In genomic region chr7:30300914-30301313, GRCm38 (mm10) we compare ENCODE assay signal across 7 mouse cellular contexts. TPM values are rescaled to one million over a fixed set of nuclear protein-coding genes. Genes with fewer than 3 reads are reported as not detected.
DNase-seq lines count a peak whose midpoint lies in the region; TF ChIP-seq lines count a peak whose summit lies in the region.

No protein-coding gene starts in this region.

- TF ChIP-seq EP300 in ES-Bruce4 (IDR thresholded peaks at IDR 0.05; ENCODE audit: insufficient read depth, low read depth, low read length) = no peak

- H3K4me1 ChIP-seq in ES-Bruce4 (ENCODE audit: control insufficient read depth, insufficient read depth, low read length) = no peaks in the 10 kb centered on the region
- H3K4me1 ChIP-seq in bone marrow macrophage, adult 2 months (ENCODE audit: control insufficient read depth, insufficient read depth, low read length) = no peaks in the 10 kb centered on the region

- peak; percentile 82 for TF ChIP-seq CTCF in layer of hippocampus, adult 2 months (conservative IDR thresholded peaks at IDR 0.05)
- TF ChIP-seq CTCF in ES-Bruce4 (IDR thresholded peaks at IDR 0.05; ENCODE audit: low read depth, low read length) = peak; percentile 68
- peak; percentile 70 for TF ChIP-seq CTCF in bone marrow macrophage, adult 2 months (IDR thresholded peaks at IDR 0.05; ENCODE audit: low read depth, low read length)

- no peak overlapping the region for H3K27ac ChIP-seq in layer of hippocampus, adult 2 months
- no peak overlapping the region for H3K27ac ChIP-seq in ES-Bruce4 (ENCODE audit: insufficient read depth, low read length)
- H3K27ac ChIP-seq in bone marrow macrophage, adult 2 months (ENCODE audit: insufficient read depth, low read depth, low read length) = no peak overlapping the region

- no peaks in the 10 kb centered on the region for H3K9me3 ChIP-seq in ES-Bruce4 (replicated peaks; ENCODE audit: control insufficient read depth, insufficient read depth, low read length, poor library complexity, severe bottlenecking)

- no peaks in the 10 kb centered on the region for H3K27me3 ChIP-seq in ES-Bruce4 (ENCODE audit: control insufficient read depth, insufficient read depth, low read length, poor library complexity, severe bottlenecking)

- no peak for TF ChIP-seq POLR2A in ES-Bruce4 (IDR thresholded peaks at IDR 0.05; ENCODE audit: insufficient read depth, low read length)
- no peak for TF ChIP-seq POLR2A in bone marrow macrophage, adult 2 months (IDR thresholded peaks at IDR 0.05; ENCODE audit: borderline replicate concordance, low read depth, low read length)

- H3K9ac ChIP-seq in ES-Bruce4 (ENCODE audit: low read depth, poor library complexity, severe bottlenecking) = no peak overlapping the region

- no peak overlapping the region for H3K4me3 ChIP-seq in layer of hippocampus, adult 2 months
- H3K4me3 ChIP-seq in ES-Bruce4 (ENCODE audit: low read depth, low read length) = no peak overlapping the region
- H3K4me3 ChIP-seq in bone marrow macrophage, adult 2 months (ENCODE audit: insufficient read depth, low read length) = no peak overlapping the region

- H3K36me3 ChIP-seq in ES-Bruce4 (ENCODE audit: control insufficient read depth, insufficient read depth, low read length, poor library complexity, severe bottlenecking) = no peaks in the 10 kb centered on the region

- DNase-seq in layer of hippocampus, adult 2 months (ENCODE audit: low spot score in 2 of 2) = no peak
- DNase-seq in layer of hippocampus, adult 9-11 months = no peak
- peak; percentile 47 for DNase-seq in lung, postnatal 36 days
- DNase-seq in urinary bladder, postnatal 36 days (ENCODE audit: low spot score in 2 of 2) = no peak
- no peak for DNase-seq in right cerebral cortex, postnatal 10 days (ENCODE audit: low spot score in 2 of 2)

RNA-seq across cellular contexts. Expression of gene Alkbh6, which starts 7.6 kb away (rescaled TPM):
- total RNA-seq in layer of hippocampus, adult 2 months (2021) = 10 to 100 TPM; 50.8 to 51.8 TPM
- polyA plus RNA-seq in ES-Bruce4 (2011; ENCODE audit: insufficient read depth, insufficient read length, low read depth, missing spikeins) = 25.3 and 29.5 TPM in 2 replicates
- 32.8 and 39.9 TPM in 2 replicates for polyA plus RNA-seq in bone marrow macrophage, adult 2 months (2012; ENCODE audit: insufficient read depth, insufficient read length, missing spikeins)

RNA-seq across cellular contexts. Expression of gene Clip3, which starts 9.4 kb away (rescaled TPM):
- 100 to 1,000 TPM; 453 to 474 TPM for total RNA-seq in layer of hippocampus, adult 2 months (2021)
- polyA plus RNA-seq in ES-Bruce4 (2011; ENCODE audit: insufficient read depth, insufficient read length, low read depth, missing spikeins) = 49.4 and 52.2 TPM in 2 replicates
- 0.49 and 1.7 TPM in 2 replicates for polyA plus RNA-seq in bone marrow macrophage, adult 2 months (2012; ENCODE audit: insufficient read depth, insufficient read length, missing spikeins)

RNA-seq across cellular contexts. Expression of gene Syne4, which starts 13.7 kb away (rescaled TPM):
- total RNA-seq in layer of hippocampus, adult 2 months (2021) = 10 to 100 TPM in 1 of 2 experiments, 1 to 10 TPM in 1; 9.4 to 14.2 TPM
- polyA plus RNA-seq in ES-Bruce4 (2011; ENCODE audit: insufficient read depth, insufficient read length, low read depth, missing spikeins) = 41.6 and 43.7 TPM in 2 replicates
- polyA plus RNA-seq in bone marrow macrophage, adult 2 months (2012; ENCODE audit: insufficient read depth, insufficient read length, missing spikeins) = 1.2 TPM in 1 of 2 replicates, not detected in the other

RNA-seq across cellular contexts. Expression of gene E130208F15Rik, which starts 20.6 kb away (rescaled TPM):
- under 1 TPM; 0.41 to 0.81 TPM for total RNA-seq in layer of hippocampus, adult 2 months (2021)
- polyA plus RNA-seq in ES-Bruce4 (2011; ENCODE audit: insufficient read depth, insufficient read length, low read depth, missing spikeins) = 0.52 and 0.58 TPM in 2 replicates
- not detected in 2 replicates for polyA plus RNA-seq in bone marrow macrophage, adult 2 months (2012; ENCODE audit: insufficient read depth, insufficient read length, missing spikeins)

RNA-seq across cellular contexts. Expression of gene Wdr62, which starts 20.7 kb away (rescaled TPM):
- 1 to 10 TPM in 1 of 2 experiments, under 1 TPM in 1; 1.00 to 1.4 TPM for total RNA-seq in layer of hippocampus, adult 2 months (2021)
- 26.2 and 27.0 TPM in 2 replicates for polyA plus RNA-seq in ES-Bruce4 (2011; ENCODE audit: insufficient read depth, insufficient read length, low read depth, missing spikeins)
- polyA plus RNA-seq in bone marrow macrophage, adult 2 months (2012; ENCODE audit: insufficient read depth, insufficient read length, missing spikeins) = 21.4 and 25.8 TPM in 2 replicates

Comparison
In these comparisons a context has a peak if more than half of its experiments do, and no peak if none do; other contexts are left out.
1. RNA of gene Clip3, which starts 9.4 kb away (polyA plus RNA-seq): 49.4 to 52.2 TPM in ES-Bruce4; 0.49 to 1.7 TPM in bone marrow macrophage, adult 2 months; every median in the first group is over 10 times any median in the second.
2. RNA of gene Syne4, which starts 13.7 kb away (polyA plus RNA-seq): 41.6 to 43.7 TPM in ES-Bruce4; 1.2 TPM in bone marrow macrophage, adult 2 months; every median in the first group is over 10 times any median in the second.
3. Peak in every context shown above with its lines, with median percentiles within 50 percentile points of each other: CTCF ChIP-seq.